Comparison of ENCODE assay signal across 34 mouse cellular contexts in the genomic region with DNA sequence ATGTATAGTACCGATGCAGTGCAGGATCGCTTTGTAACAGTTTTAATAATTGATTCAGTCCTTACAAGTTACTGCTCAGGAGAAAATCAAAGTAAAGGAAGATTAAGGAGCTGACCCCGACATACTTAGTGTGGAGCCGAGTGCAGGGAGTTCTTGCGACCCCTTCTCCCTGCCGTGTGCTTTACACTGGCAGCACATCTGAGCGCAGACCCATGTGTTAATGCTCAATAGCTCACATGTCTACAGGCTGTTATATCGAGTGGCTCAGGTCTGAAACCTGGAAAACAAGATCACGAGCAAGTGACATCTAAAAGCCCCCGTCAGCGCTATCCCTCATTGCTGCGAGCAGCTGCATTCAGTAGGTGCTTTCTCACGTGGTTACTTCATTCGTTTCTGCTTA.
"Had no signal": no experiment of that assay in that cellular context is flagged by ENCODE, and none has a peak within 500 bp of the region (broad histone marks: within the 10 kb centered on the region; RNA-seq: fewer than 3 reads in every experiment).

No protein-coding gene starts in this region.

- H3K9me3 ChIP-seq: heart, embryonic 10.5 days; heart, embryonic 12.5 days; heart, embryonic 13.5 days; heart, embryonic 15.5 days; hindbrain, embryonic 10.5 days; hindbrain, embryonic 12.5 days; hindbrain, embryonic 13.5 days; hindbrain, embryonic 15.5 days; intestine, embryonic 15.5 days; kidney, embryonic 15.5 days had no signal

- H3K27ac ChIP-seq: heart, adult 2 months; heart, embryonic 10.5 days; heart, embryonic 13.5 days; heart, embryonic 15.5 days; hindbrain, embryonic 10.5 days; hindbrain, embryonic 12.5 days; hindbrain, embryonic 13.5 days; hindbrain, embryonic 14.5 days; hindbrain, embryonic 15.5 days; intestine, embryonic 15.5 days; kidney, embryonic 15.5 days; kidney, postnatal 0 days; layer of hippocampus, adult 2 months had no signal

- DNase-seq: heart, adult 2 months; heart, postnatal 10 days; heart, postnatal 14 days; heart, postnatal 36 days; heart, postnatal 4 days; kidney, adult 11 months; kidney, adult 18-20 months; kidney, adult 2 months; kidney, adult 8-10 months; kidney, adult 9 months; kidney, postnatal 10 days; kidney, postnatal 14 days; kidney, postnatal 25 days; kidney, postnatal 36 days; kidney, postnatal 4 days; layer of hippocampus, adult 9-11 months; layer of hippocampus, postnatal 36 days had no signal

- H3K9ac ChIP-seq: heart, embryonic 12.5 days; heart, embryonic 13.5 days; heart, embryonic 15.5 days; hindbrain, embryonic 12.5 days; hindbrain, embryonic 13.5 days; hindbrain, embryonic 14.5 days; hindbrain, embryonic 15.5 days; intestine, embryonic 15.5 days; kidney, embryonic 15.5 days had no signal

- ATAC-seq: inflammation-experienced regulatory T-cells, adult 6 months; intestine, embryonic 15.5 days; intestine, embryonic 16.5 days; intestine, postnatal 0 days had no signal

- H3K4me2 ChIP-seq: heart, embryonic 11.5 days; heart, embryonic 12.5 days; heart, embryonic 13.5 days; heart, embryonic 15.5 days; hindbrain, embryonic 12.5 days; hindbrain, embryonic 13.5 days; hindbrain, embryonic 14.5 days; hindbrain, embryonic 15.5 days; intestine, embryonic 15.5 days; kidney, embryonic 15.5 days had no signal

- H3K36me3 ChIP-seq: heart, embryonic 10.5 days; heart, embryonic 12.5 days; heart, embryonic 13.5 days; heart, embryonic 15.5 days; hindbrain, embryonic 10.5 days; hindbrain, embryonic 12.5 days; hindbrain, embryonic 13.5 days; hindbrain, embryonic 15.5 days; intestine, embryonic 15.5 days; kidney, embryonic 15.5 days had no signal

- H3K4me1 ChIP-seq: heart, embryonic 12.5 days; heart, embryonic 13.5 days; heart, embryonic 15.5 days; hindbrain, embryonic 12.5 days; intestine, embryonic 15.5 days; kidney, embryonic 15.5 days had no signal

- H3K4me3 ChIP-seq: heart, adult 2 months; heart, embryonic 10.5 days; heart, embryonic 12.5 days; heart, embryonic 13.5 days; heart, embryonic 15.5 days; hindbrain, embryonic 10.5 days; hindbrain, embryonic 12.5 days; hindbrain, embryonic 13.5 days; hindbrain, embryonic 15.5 days; intestine, embryonic 15.5 days; kidney, embryonic 15.5 days; layer of hippocampus, adult 2 months had no signal

- H3K27me3 ChIP-seq: heart, embryonic 12.5 days; heart, embryonic 13.5 days; heart, embryonic 15.5 days; hindbrain, embryonic 12.5 days; hindbrain, embryonic 13.5 days; hindbrain, embryonic 15.5 days; intestine, embryonic 15.5 days; kidney, embryonic 15.5 days had no signal
